Mouse (Mus musculus) spleen, postnatal 14 days (tissue): ENCODE data around the gene Utf1.

Experiments
- DNase-seq, 2 experiments: peaks; one replicate each; pipeline ENCODE4 v3.0.0; 2021 to 2022; ENCODE audit warnings: low spot score in 2 of 2

The Utf1 gene

GRCm38 (mm10) chr7:139943674-139944281, at the start of gene Utf1:
Gene Utf1, plus strand, starts transcription at chr7:139943789.
- DNase-seq, result no peak

- DNase-seq, result no peak
These were observed 48.7 kb upstream of the Utf1 start, which contains the start of gene Kndc1 for GRCm38 (mm10) chr7:139894655-139895557. Gene Kndc1, plus strand, starts transcription at chr7:139894696.

- DNase-seq, result no peak
These were observed 47.3 kb upstream of the Utf1 start for GRCm38 (mm10) chr7:139896271-139896670.

- DNase-seq, result no peak
These were observed 46.8 kb upstream of the Utf1 start for GRCm38 (mm10) chr7:139896796-139897195.

GRCm38 (mm10) chr7:139898606-139899005, 45.0 kb upstream of the Utf1 start:
- DNase-seq, result no peak

- no peak for DNase-seq
These were observed 44.1 kb upstream of the Utf1 start for GRCm38 (mm10) chr7:139899505-139899904.

GRCm38 (mm10) chr7:139900456-139900855, 43.1 kb upstream of the Utf1 start:
- DNase-seq, result no peak

GRCm38 (mm10) chr7:139900896-139901295, 42.7 kb upstream of the Utf1 start:
- no peak for DNase-seq

- DNase-seq, result no peak
These were observed 41.6 kb upstream of the Utf1 start for GRCm38 (mm10) chr7:139901981-139902380.

GRCm38 (mm10) chr7:139905261-139905660, 38.3 kb upstream of the Utf1 start:
- DNase-seq, result no peak

- DNase-seq, result no peak
These were observed 37.9 kb upstream of the Utf1 start for GRCm38 (mm10) chr7:139905661-139906060.

GRCm38 (mm10) chr7:139908176-139908575, 35.4 kb upstream of the Utf1 start:
- no peak for DNase-seq

- no peak for DNase-seq
These were observed 34.1 kb upstream of the Utf1 start for GRCm38 (mm10) chr7:139909469-139909868.

GRCm38 (mm10) chr7:139910204-139910835, 33.3 kb upstream of the Utf1 start:
- no peak for DNase-seq

GRCm38 (mm10) chr7:139914141-139915047, 29.2 kb upstream of the Utf1 start:
- DNase-seq, result no peak

GRCm38 (mm10) chr7:139915646-139916257, 27.8 kb upstream of the Utf1 start:
- DNase-seq, result no peak

GRCm38 (mm10) chr7:139916345-139916744, 27.2 kb upstream of the Utf1 start:
- DNase-seq, result no peak

- DNase-seq, result no peak
These were observed 25.3 kb upstream of the Utf1 start for GRCm38 (mm10) chr7:139918262-139918661.

GRCm38 (mm10) chr7:139930732-139931131, 12.9 kb upstream of the Utf1 start:
- peak in 1 of 2 experiments; percentile 21 for DNase-seq

GRCm38 (mm10) chr7:139936705-139937104, 6.9 kb upstream of the Utf1 start:
- no peak for DNase-seq

GRCm38 (mm10) chr7:139937138-139937537, 6.5 kb upstream of the Utf1 start:
- no peak for DNase-seq
